Mouse (Mus musculus): Measurements from ENCODE around the gene Ndc1.
"Not testable (repeated sequence)": the region's sequence is repeated elsewhere in the genome, so short reads cannot be mapped to it uniquely, and the experiment has no call there.

Ndc1 gene

GRCm38 (mm10) chr4:107367567-107368314 is at the start of gene Ndc1:
TSS of gene Ndc1 (plus strand) at chr4:107367784.
- peak; percentile 79 for DNase-seq

- no peak for DNase-seq
Measured at GRCm38 (mm10) chr4:107318646-107319045, 48.9 kb upstream of the Ndc1 start.

- DNase-seq, result no peak
Measured at GRCm38 (mm10) chr4:107321041-107321440, 46.5 kb upstream of the Ndc1 start.

GRCm38 (mm10) chr4:107323113-107323512 is 44.5 kb upstream of the Ndc1 start:
- no peak for DNase-seq

- DNase-seq, result no peak
Measured at GRCm38 (mm10) chr4:107328530-107328929, 39.1 kb upstream of the Ndc1 start.

GRCm38 (mm10) chr4:107333514-107333913 is 34.1 kb upstream of the Ndc1 start:
- DNase-seq, result no peak

GRCm38 (mm10) chr4:107336356-107336755 is 31.2 kb upstream of the Ndc1 start:
- DNase-seq, result no peak

GRCm38 (mm10) chr4:107337455-107337854 is 30.1 kb upstream of the Ndc1 start:
- no peak for DNase-seq

- DNase-seq, result no peak
Measured at GRCm38 (mm10) chr4:107341354-107341753, 26.2 kb upstream of the Ndc1 start.

GRCm38 (mm10) chr4:107344612-107345011 is 23.0 kb upstream of the Ndc1 start:
- no peak for DNase-seq

GRCm38 (mm10) chr4:107347221-107347620 is 20.4 kb upstream of the Ndc1 start:
- DNase-seq, result no peak

- DNase-seq, result no peak
Measured at GRCm38 (mm10) chr4:107348529-107349310, 18.9 kb upstream of the Ndc1 start.

- DNase-seq, result peak; percentile 19
Measured at GRCm38 (mm10) chr4:107349311-107350008, 18.1 kb upstream of the Ndc1 start.

- DNase-seq, result no peak
Measured at GRCm38 (mm10) chr4:107351368-107351767, 16.2 kb upstream of the Ndc1 start.

GRCm38 (mm10) chr4:107353612-107354011 is 14.0 kb upstream of the Ndc1 start:
- DNase-seq, result no peak

- no peak for DNase-seq
Measured at GRCm38 (mm10) chr4:107354126-107354525, 13.5 kb upstream of the Ndc1 start.

- no peak for DNase-seq
Measured at GRCm38 (mm10) chr4:107354543-107354942, 13.0 kb upstream of the Ndc1 start.

GRCm38 (mm10) chr4:107357172-107357571 is 10.4 kb upstream of the Ndc1 start:
- DNase-seq, result not testable (repeated sequence)

GRCm38 (mm10) chr4:107358460-107358859 is 9.1 kb upstream of the Ndc1 start:
- DNase-seq, result no peak

GRCm38 (mm10) chr4:107360457-107361145 is 7.0 kb upstream of the Ndc1 start:
- DNase-seq, result no peak

- no peak for DNase-seq
Measured at GRCm38 (mm10) chr4:107362755-107363154, 4.8 kb upstream of the Ndc1 start.

GRCm38 (mm10) chr4:107363573-107363972 is 4.0 kb upstream of the Ndc1 start:
- DNase-seq, result no peak

- DNase-seq, result no peak
Measured at GRCm38 (mm10) chr4:107364190-107364639, 3.4 kb upstream of the Ndc1 start.
